Mouse (Mus musculus) CH12.LX (cell line): Measurements from ENCODE around the gene Cwc22.

Experiments
- CHD1 ChIP-seq: IDR thresholded peaks from 2 replicates; pipeline ENCODE4 v1.6.1; 2012; ENCODE audit warnings: low read depth, low read length, improper control_type of control experiment, inconsistent platforms
- CTCF ChIP-seq, 2 experiments: IDR thresholded peaks in 1 of 2; conservative IDR thresholded peaks in 1 of 2; 2 replicates each; pipeline ENCODE4 v1.5.1; 2011 to 2012; ENCODE audit warnings: low read depth in 2 of 2, low read length in 2 of 2, improper control_type of control experiment in 1 of 2, inconsistent platforms in 1 of 2, mild to moderate bottlenecking in 1 of 2, moderate library complexity in 1 of 2
- MAFK ChIP-seq: IDR thresholded peaks from 2 replicates; pipeline ENCODE4 v1.6.1; 2011; ENCODE audit warnings: low read length, improper control_type of control experiment; ENCODE audit not compliant: insufficient replicate concordance
- MAX ChIP-seq: IDR thresholded peaks from 2 replicates; pipeline ENCODE4 v1.6.1; 2011; ENCODE audit warnings: low read length, improper control_type of control experiment
- NRF1 ChIP-seq: IDR thresholded peaks from 2 replicates; pipeline ENCODE4 v1.6.1; 2014; ENCODE audit warnings: low read depth, mild to moderate bottlenecking, inconsistent platforms, low read length, improper control_type of control experiment, moderate library complexity
- POLR2A ChIP-seq: IDR thresholded peaks from 2 replicates; pipeline ENCODE4 v1.6.1; 2011; ENCODE audit warnings: low read depth, mild to moderate bottlenecking, improper control_type of control experiment, low read length
- TCF12 ChIP-seq: IDR thresholded peaks from 2 replicates; pipeline ENCODE4 v1.6.1; 2014; ENCODE audit warnings: low read depth, mild to moderate bottlenecking, inconsistent platforms, low read length, improper control_type of control experiment

DNA sequence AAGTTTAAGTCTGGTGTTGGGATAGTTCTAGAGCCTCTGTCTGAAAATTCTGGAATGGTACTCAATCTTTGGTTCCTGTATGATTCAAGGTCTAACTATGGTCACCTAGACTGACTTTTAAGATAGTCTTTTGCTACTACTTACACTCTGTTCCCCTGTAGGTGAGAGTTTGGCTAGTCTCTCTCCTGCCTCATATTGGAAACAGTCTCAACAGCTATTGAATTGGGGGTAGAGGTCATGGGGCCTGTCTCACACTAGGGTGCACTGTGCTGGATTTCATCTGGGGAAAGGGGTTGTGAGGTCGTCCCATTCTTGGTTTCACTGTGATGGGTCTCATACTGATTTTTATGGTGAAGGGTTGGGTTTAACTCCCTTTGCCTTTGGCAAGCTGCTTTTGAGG, 15.1 kb upstream of the Cwc22 start:
- TF ChIP-seq MAX (no peak), POLR2A (no peak), NRF1 (no peak), CTCF (conservative IDR thresholded peaks at IDR 0.05 in 1 of 2, IDR thresholded peaks at IDR 0.05 in 1 of 2; ENCODE audit: low read depth in 2 of 2, low read length in 2 of 2) (no peak), TCF12 (no peak), MAFK (no peak), CHD1 (no peak)
